Mouse (Mus musculus) liver, postnatal 0 days (tissue): Measurements from ENCODE around the gene Spop.

Source experiments
- CTCF ChIP-seq: sonication (generic); IDR thresholded peaks from 2 replicates; pipeline ENCODE4 v1.5.1; 2016; ENCODE audit warnings: antibody characterized with exemption, low read depth
- EP300 ChIP-seq: IDR thresholded peaks from 2 replicates; pipeline ENCODE4 v1.6.1; 2016; ENCODE audit warnings: antibody characterized with exemption, low read depth, mild to moderate bottlenecking

DNA sequence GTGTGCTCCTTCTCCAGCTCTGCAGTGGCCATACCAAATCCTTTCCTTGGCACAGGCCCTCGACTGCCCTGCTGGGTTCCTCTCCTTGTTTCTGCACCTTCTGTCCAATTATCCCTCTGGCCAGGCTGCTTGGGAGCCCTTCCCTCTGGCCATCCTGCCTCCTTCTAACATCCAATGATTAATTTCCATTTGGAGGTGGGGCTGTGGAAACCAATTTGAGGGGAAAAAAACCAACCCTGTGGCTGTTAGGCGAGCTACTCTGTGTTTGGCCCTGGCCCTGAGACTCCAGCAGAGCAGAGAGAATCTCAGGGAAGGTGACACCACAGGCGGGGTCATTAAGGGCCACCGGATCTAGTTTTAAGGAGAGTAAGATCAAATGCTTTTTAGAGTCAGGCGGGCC is 11.7 kb upstream of the Spop start:
- TF ChIP-seq CTCF: no peak
- no peak for TF ChIP-seq EP300
